Mouse (Mus musculus) midbrain, embryonic 16.5 days (tissue): ENCODE measurements around the gene Bad. TPM values are rescaled to one million over a fixed set of nuclear protein-coding genes. Genes with fewer than 3 reads are reported as not detected.

Experiments
- ATAC-seq: fragments of 200-750 bp; cut with Nextera tagmentation; 2 replicates; pipeline ENCODE4 v1.8.0; 2017; ENCODE audit warnings: moderate TSS enrichment
- H3K27ac ChIP-seq: fragments of 300-500 bp; sonication (generic); 2 replicates; pipeline ENCODE4 v1.5.1; 2014; ENCODE audit warnings: mild to moderate bottlenecking, low read length, mixed read lengths
- H3K27me3 ChIP-seq: fragments of 300-500 bp; sonication (generic); 2 replicates; pipeline ENCODE4 v1.6.1; 2014; ENCODE audit warnings: low read depth, low read length, mixed read lengths; ENCODE audit not compliant: control insufficient read depth, insufficient read depth
- H3K36me3 ChIP-seq: fragments of 300-500 bp; sonication (generic); 2 replicates; pipeline ENCODE4 v1.6.1; 2014; ENCODE audit warnings: mild to moderate bottlenecking, low read length, moderate library complexity, mixed read lengths; ENCODE audit not compliant: control insufficient read depth, insufficient read depth
- H3K4me1 ChIP-seq: fragments of 300-500 bp; sonication (generic); 2 replicates; pipeline ENCODE4 v1.6.1; 2014; ENCODE audit warnings: mild to moderate bottlenecking, low read length, mixed read lengths; ENCODE audit not compliant: control insufficient read depth, insufficient read depth
- H3K4me2 ChIP-seq: fragments of 300-500 bp; sonication (generic); 2 replicates; pipeline ENCODE4 v1.6.1; 2014; ENCODE audit warnings: mild to moderate bottlenecking, low read length, mixed read lengths
- H3K4me3 ChIP-seq: fragments of 300-500 bp; sonication (generic); 2 replicates; pipeline ENCODE4 v1.5.1; 2014; ENCODE audit warnings: low read depth, mild to moderate bottlenecking, low read length, moderate library complexity, mixed read lengths
- H3K9ac ChIP-seq: fragments of 300-500 bp; sonication (generic); 2 replicates; pipeline ENCODE4 v1.6.1; 2014; ENCODE audit warnings: low read depth, low read length, mixed read lengths
- H3K9me3 ChIP-seq: fragments of 300-500 bp; sonication (generic); replicated peaks from 2 replicates; pipeline ENCODE4 v1.6.1; 2014; ENCODE audit warnings: mild to moderate bottlenecking, low read length, mixed read lengths; ENCODE audit not compliant: control insufficient read depth, poor library complexity, severe bottlenecking
- WGBS: fragments of 180-500 bp; shearing (Covaris S2); extraction: QIAGEN DNeasy Blood & Tissue Kit; methylation state at CpG from one replicate; pipeline ENCODE4 v1.1.7; 2014; 5-methylcytosine and 5-hydroxymethylcytosine counted together
- polyA plus RNA-seq: library from polyadenylated mRNA; unstranded; fragments of >200 nt; fragmentation: Nextera tagmentation; extraction: Ambion mirVana; gene quantifications from 2 replicates; pipeline ENCODE4 v1.2.1, GENCODE M21; 2015

The Bad gene
- polyA plus RNA-seq, 1 experiment from 2014 or later: 92.5 TPM

DNA sequence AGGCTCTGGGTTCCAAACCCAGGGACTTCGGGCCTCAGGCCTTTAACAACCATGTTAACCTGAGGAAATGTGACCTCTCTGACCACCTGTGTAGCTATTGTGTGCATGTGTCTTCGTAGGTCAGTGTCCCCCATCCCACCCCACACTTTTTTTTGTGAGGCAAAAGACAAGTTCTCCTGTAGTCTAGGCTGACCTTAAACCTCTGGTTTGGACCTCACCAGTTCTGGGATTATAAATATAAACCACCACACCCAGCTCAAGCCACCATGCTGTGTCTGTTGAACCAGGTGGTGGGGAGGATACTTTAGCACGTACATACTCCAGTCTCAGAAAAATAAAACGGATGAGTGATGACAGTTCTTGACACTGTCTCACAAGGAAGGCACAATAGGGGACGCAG, 8.3 kb downstream of the Bad start:
- Histone ChIP-seq H3K36me3 (no peaks in the 10 kb centered on the region), H3K4me2 (peak overlapping the region; percentile 82), H3K4me1 (peaks cover 17% of the 10 kb centered on the region), H3K27ac (peak overlapping the region; percentile 93), H3K4me3 (peak overlapping the region; percentile 61), H3K9me3 (no peaks in the 10 kb centered on the region), H3K9ac (peak overlapping the region; percentile 70), H3K27me3 (no peaks in the 10 kb centered on the region)
- WGBS: 41% methylated on average over 5 of the region's 5 CpGs
- ATAC-seq: no peak

DNA sequence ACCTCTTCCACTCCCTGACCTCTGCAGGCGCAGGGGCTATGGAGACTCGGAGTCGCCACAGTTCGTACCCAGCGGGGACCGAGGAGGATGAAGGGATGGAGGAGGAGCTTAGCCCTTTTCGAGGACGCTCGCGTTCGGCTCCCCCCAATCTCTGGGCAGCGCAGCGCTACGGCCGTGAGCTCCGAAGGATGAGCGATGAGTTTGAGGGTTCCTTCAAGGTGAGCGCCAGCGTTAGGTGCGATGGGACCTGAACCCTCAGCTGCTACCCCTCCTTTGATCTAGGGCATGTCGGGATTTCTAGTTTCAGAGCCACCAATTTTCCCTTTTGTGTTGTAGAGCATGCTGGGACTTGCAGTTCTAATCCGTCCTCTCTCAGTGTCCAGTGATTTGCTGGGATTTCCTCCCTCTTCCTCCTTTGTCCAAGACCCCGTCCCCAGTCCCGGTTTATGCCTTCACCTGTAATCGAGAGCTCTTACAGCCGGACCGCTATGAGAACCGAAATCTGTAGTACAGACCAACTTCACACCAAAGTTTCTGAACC, 9.0 kb downstream of the Bad start:
- H3K9me3 ChIP-seq: no peaks in the 10 kb centered on the region
- WGBS: under 1% methylated on average over 28 of the region's 28 CpGs
- peak; percentile 69 for ATAC-seq
- peak overlapping the region; percentile 93 for H3K27ac ChIP-seq
- peak overlapping the region; percentile 70 for H3K9ac ChIP-seq
- no peaks in the 10 kb centered on the region for H3K36me3 ChIP-seq
- H3K4me1 ChIP-seq: peaks cover 17% of the 10 kb centered on the region
- peak overlapping the region; percentile 61 for H3K4me3 ChIP-seq
- no peaks in the 10 kb centered on the region for H3K27me3 ChIP-seq
- H3K4me2 ChIP-seq: peak overlapping the region; percentile 82

DNA sequence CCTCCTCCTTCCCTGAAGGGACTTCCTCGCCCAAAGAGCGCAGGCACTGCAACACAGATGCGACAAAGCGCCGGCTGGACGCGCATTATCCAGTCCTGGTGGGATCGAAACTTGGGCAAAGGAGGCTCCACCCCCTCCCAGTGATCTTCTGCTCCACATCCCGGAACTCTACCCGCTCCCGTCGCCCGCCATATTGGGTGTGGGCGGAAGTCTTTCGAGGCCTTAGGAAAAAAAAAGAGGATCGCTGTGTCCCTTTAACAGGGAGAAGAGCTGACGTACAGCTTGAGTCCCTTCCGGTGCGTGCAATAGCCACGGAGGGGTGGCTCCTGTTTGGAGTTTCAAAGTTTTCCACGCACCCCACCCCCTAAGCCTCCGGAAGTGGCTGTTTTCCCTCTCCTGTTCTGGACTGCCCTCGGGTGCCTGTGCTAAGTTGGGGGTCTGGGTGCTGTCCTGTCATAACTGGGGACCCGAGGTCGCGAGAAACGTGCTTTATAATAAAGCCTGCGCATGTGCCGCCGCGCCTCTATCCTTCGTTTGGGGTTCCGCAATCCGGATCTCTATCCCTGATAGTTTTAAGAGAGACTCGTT, 9.8 kb downstream of the Bad start:
- peak; percentile 84 for ATAC-seq
- WGBS: under 1% methylated on average over 35 of the region's 35 CpGs
- peak overlapping the region; percentile 61 for H3K4me3 ChIP-seq
- H3K36me3 ChIP-seq: no peaks in the 10 kb centered on the region
- H3K4me1 ChIP-seq: peaks cover 17% of the 10 kb centered on the region
- H3K4me2 ChIP-seq: peak overlapping the region; percentile 82
- H3K27ac ChIP-seq: peak overlapping the region; percentile 93
- H3K9me3 ChIP-seq: no peaks in the 10 kb centered on the region
- peak overlapping the region; percentile 70 for H3K9ac ChIP-seq
- no peaks in the 10 kb centered on the region for H3K27me3 ChIP-seq

DNA sequence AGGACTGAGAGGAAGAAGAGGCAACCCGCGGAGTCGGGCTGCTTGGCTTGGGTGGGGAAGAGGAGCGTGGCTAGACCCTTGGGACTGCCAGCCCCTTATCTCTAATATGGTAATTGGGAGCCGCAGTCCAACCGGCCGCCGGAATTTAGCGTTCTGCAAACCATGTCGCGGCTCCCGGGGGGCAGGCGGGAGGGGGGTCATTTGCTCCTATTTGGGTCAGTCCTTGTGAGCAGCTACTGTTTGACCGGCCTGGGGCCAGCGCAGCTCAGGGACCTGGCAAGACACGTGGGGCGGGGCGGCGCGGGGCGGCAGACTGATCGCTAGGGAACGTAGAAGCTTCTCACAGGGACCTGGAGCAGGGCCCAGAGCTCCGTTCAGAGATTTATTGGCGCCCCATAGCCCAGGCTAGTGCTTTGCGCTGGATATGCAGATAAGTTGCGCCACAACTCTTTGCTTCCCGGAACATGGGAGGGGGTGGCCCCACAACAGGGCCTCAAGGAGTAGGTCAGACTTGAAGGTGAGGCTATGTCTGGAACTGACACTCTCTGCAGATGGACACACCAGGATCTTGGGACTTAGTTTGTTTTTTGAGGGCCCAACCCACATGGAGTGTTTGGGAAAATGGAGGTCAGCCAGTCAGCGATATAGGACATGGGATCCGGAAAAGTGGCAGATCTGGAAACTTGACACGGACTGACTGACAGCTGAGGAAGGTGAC, 10.5 kb downstream of the Bad start:
- peak overlapping the region; percentile 70 for H3K9ac ChIP-seq

DNA sequence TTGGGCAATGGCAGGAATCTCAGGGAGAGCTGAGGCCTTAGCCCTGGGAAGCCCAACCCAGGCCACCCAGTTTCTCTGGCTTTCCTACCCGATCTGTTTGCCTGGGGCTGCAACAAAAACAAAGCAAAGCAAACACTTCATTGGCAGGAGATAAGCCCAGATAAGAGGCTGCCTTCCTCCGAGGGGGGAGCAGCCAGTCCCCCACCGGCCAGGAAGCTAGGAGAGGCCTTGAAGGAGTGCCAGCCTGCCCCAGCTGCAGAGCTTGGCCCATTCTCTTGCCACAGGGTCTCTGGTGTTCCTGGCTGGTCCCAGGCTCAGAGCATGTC, 11.0 kb downstream of the Bad start:
- H3K4me1 ChIP-seq: peaks cover 17% of the 10 kb centered on the region
- no peak for ATAC-seq
- H3K4me2 ChIP-seq: peak overlapping the region; percentile 82
- H3K27ac ChIP-seq: peak overlapping the region; percentile 93
- H3K9ac ChIP-seq: peak overlapping the region; percentile 70
- no peaks in the 10 kb centered on the region for H3K9me3 ChIP-seq
- no peaks in the 10 kb centered on the region for H3K36me3 ChIP-seq
- no peaks in the 10 kb centered on the region for H3K27me3 ChIP-seq
- H3K4me3 ChIP-seq: peak overlapping the region; percentile 61
- WGBS: 19% methylated on average over 3 of the region's 3 CpGs

More for the DNA sequence above, 10.5 kb downstream of the Bad start:
- no peaks in the 10 kb centered on the region for H3K9me3 ChIP-seq
- WGBS: 3% methylated on average over 31 of the region's 31 CpGs
- H3K4me2 ChIP-seq: peak overlapping the region; percentile 82
- H3K27ac ChIP-seq: peak overlapping the region; percentile 93
- peak overlapping the region; percentile 61 for H3K4me3 ChIP-seq
- H3K27me3 ChIP-seq: no peaks in the 10 kb centered on the region
- peak; percentile 33 for ATAC-seq
- peaks cover 17% of the 10 kb centered on the region for H3K4me1 ChIP-seq
- H3K36me3 ChIP-seq: no peaks in the 10 kb centered on the region

DNA sequence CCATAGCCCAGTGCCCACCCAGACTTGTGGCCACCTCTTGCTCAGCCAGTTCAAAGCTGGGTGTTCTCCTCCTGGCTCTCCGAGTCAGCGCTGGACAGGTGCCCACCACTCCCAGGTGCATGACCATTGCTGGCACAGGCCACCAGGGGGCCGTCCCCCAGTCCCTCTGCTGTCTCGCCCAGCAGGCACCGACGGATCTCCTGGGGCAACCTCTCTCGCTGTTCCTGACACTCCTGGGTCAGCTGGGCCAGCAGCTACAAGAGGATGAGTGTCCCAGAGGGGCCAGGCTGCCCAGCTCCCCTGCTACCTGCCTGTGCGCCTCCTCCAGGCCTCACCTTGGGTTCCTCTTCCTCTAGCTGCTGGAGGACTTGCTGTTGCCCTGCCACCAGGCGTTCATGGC, 12.4 kb downstream of the Bad start:
- Histone ChIP-seq H3K27ac (no peak overlapping the region), H3K27me3 (no peaks in the 10 kb centered on the region), H3K9me3 (no peaks in the 10 kb centered on the region), H3K4me3 (no peak overlapping the region), H3K9ac (no peak overlapping the region), H3K4me2 (no peak overlapping the region), H3K36me3 (no peaks in the 10 kb centered on the region), H3K4me1 (peaks cover 17% of the 10 kb centered on the region)
- no peak for ATAC-seq
- 53% methylated on average over 9 of the region's 9 CpGs for WGBS

DNA sequence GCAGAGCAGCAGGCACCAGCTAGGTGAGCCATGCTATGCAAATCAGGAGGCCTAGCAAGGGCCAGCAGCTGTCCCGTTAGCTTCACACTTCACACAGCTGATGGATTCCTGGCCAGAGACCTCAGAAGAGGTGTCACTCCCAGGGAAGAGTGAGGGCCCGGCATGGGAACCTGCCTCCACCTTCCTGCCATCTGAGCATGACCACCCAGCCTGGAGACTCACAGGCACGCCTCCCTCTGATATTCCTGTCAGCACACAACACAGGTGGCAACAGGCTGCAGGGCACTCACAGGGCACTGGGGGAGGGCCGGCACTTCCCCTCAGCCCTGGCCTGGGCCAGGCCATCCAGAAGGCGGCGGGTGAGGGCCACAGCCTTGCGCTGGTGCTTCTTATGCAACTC, 13.8 kb downstream of the Bad start:
- H3K27me3 ChIP-seq: no peaks in the 10 kb centered on the region
- H3K27ac ChIP-seq: no peak overlapping the region
- H3K4me1 ChIP-seq: peaks cover 9% of the 10 kb centered on the region
- no peak overlapping the region for H3K9ac ChIP-seq
- no peak overlapping the region for H3K4me2 ChIP-seq
- no peaks in the 10 kb centered on the region for H3K9me3 ChIP-seq
- ATAC-seq: no peak
- H3K4me3 ChIP-seq: no peak overlapping the region
- no peaks in the 10 kb centered on the region for H3K36me3 ChIP-seq
- 91% methylated on average over 7 of the region's 7 CpGs for WGBS

DNA sequence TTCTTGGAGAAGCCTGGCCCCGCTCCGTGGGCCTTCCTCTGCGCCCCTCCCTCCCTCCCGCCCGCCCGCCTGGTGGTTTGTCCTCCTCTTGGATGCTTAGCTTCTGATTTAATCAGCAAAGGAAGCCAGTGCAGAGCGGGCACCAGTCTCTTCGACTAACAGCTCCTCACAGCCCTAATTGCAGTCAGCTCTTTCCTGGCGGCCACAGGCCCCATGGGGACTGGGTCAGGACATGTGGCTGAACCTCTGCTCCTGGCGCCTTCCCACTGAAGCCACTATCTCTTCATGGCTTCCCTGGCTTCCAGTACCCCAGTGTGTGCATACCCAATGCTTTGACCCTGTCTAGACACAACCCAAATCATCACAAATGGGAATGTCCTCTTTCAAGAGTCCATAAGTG, 14.8 kb downstream of the Bad start:
- Histone ChIP-seq H3K27ac (no peak overlapping the region), H3K27me3 (no peaks in the 10 kb centered on the region), H3K4me3 (no peak overlapping the region), H3K9me3 (no peaks in the 10 kb centered on the region), H3K36me3 (no peaks in the 10 kb centered on the region), H3K4me2 (no peak overlapping the region), H3K9ac (no peak overlapping the region), H3K4me1 (peaks cover 9% of the 10 kb centered on the region)
- ATAC-seq: no peak
- WGBS: 81% methylated on average over 10 of the region's 10 CpGs
